Mouse (Mus musculus) left cerebral cortex, postnatal 14 days (tissue): ENCODE data around the gene Sipa1l3. TPM values are rescaled to one million over a fixed set of nuclear protein-coding genes. Genes with fewer than 3 reads are reported as not detected.

Source experiments
- DNase-seq, 2 experiments: peaks; one replicate each; pipeline ENCODE4 v3.0.0; 2021 to 2022; ENCODE audit warnings: low spot score in 2 of 2, mixed read lengths in 1 of 2
- intact Hi-C: fragments of 180-260 bp; cut with DNase I; formaldehyde crosslinking; loops from one replicate; pipeline ENCODE4 v1.15.1; 2025
- total RNA-seq, 2 experiments: library from RNA; stranded (reverse); gene quantifications; 2 replicates each; pipeline ENCODE4 v1.2.3; 2021

Gene Sipa1l3
- total RNA-seq, 2 experiments from 2014 or later: 50.1 to 54.8 TPM

DNA sequence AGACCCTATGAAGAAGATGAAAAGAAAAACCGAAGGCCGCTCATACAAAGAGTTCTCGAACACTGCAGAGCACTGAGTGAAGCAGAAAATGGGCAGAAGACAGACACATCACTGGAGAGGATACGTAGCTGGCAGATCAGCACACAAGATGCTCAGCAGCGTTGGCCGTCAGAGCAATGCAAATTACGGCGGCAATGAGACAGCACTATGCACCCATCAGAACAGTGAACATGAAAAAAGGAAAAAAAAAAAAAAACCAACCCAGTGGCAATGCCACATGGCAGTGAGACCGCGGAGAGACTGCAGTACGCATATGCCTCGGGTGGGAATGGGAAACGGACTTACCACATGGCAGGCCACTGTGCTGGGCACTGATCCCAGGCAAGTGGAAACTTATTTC, 156.9 kb downstream of the Sipa1l3 start:
- intact Hi-C loops: loop anchor here (5.0 to 10.0 kb wide), 4 partner anchors 44 to 307 kb away; partner anchors contain the start of genes Dpf1, Ggn and Spred3
- peak in 1 of 2 experiments; percentile 54 for DNase-seq

DNA sequence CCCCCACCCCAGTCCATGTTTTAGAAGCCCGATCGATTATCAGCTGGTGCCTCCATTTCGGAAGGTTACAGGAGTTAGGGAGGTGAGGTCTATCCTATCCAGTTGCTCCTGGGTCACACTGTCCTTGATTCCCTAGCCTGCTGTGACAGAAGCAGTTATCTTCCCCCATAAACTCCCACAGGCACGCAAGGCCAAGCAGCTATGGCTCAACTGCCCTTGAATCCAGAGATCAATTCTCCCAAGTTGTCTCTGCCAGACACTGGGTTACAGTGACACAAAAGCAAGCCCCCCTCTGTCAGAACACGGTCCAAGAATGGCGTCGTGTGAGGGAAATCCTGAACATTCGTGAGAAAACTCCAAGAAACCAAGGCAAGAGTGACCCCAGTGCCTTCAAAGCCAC, 163.0 kb downstream of the Sipa1l3 start:
- DNase-seq: no peak
- intact Hi-C loops: no loop called here

DNA sequence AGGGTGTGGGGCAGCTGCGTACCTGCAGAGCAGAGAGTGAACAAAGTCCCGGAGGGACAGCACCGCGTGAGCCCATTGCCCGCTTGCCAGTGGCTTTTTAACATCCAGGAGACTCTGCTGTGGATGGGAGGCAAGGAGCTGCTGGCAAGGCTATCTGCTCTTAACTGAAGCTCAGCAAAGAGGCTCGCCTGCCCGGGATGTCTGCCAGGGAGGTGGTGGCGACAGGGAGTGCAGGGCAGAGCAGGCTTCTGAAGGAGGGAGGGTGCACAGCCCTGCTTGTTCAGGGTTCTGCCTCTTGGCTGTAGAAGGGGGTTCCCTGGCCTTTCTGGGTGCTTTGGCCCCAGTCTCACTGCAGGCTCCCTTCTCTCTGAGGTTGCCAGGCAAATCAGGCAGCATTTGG, 164.3 kb downstream of the Sipa1l3 start:
- DNase-seq: peak; percentile 57 to 70
- intact Hi-C loops: no loop called here

DNA sequence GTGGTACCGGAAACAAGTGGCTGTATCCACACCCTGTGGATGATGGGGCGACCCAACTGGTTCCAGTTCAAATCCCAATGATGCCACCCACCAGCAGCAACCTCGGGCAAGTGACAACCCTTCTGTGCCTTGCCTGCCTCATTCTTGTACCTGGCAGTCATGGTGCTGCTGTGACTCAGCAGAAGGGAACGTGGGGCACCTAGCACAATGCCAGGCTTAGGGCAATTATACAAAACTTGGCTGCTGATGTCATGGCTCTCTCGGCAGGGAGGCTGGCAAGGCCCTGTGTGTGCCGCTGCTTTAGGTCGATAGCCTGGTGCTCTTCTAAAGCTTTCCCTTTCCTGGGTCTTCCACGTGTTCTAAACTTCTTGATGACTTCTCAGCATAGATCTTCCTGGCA, 166.2 kb downstream of the Sipa1l3 start:
- no peak for DNase-seq
- intact Hi-C loops: no loop called here

DNA sequence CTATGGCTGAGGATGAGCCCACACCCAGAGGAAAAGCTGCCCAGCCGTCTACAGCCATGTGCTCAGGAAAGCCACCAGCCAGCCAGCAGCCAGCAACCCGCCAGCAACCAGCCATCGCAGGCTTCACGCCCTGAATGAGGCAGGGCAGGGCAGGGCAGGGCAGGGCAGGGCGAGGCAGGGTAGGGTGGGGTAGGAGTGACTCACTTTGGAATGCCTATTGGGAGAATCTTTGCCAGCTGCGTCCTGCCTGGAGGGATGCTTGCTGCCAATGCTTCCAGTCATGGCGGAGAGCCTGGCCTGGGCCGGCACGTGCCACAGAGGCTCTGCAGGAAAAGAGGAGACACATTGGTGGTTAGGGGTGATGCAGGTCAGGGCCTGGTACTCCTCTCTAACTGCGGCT, 168.0 kb downstream of the Sipa1l3 start:
- intact Hi-C loops: no loop called here

DNA sequence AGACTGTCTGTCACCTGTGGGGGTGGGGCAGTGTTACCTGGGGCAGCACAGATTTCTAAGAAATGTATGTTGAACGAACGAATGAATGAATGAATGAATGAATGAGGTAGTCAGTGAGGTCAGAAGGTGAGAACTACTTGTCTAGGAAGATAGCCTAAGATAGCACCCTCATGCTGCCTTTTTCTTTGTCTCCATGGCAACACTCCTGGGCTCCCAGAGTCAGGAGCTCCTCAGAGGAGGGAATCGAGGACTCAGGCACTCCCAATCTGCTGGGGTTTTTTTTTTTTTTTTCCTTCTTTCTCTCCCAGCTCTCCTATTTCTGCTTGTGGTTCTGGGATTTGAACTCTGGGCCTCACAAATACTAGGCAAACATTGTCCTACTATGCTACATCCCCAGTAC, 172.2 kb downstream of the Sipa1l3 start:
- intact Hi-C loops: loop anchor here (5.0 kb wide), 1 partner anchor 39 kb away; no protein-coding TSS in a partner anchor
- DNase-seq: peak; percentile 41 to 70

More for the DNA sequence above, 168.0 kb downstream of the Sipa1l3 start:
- no peak for DNase-seq

DNA sequence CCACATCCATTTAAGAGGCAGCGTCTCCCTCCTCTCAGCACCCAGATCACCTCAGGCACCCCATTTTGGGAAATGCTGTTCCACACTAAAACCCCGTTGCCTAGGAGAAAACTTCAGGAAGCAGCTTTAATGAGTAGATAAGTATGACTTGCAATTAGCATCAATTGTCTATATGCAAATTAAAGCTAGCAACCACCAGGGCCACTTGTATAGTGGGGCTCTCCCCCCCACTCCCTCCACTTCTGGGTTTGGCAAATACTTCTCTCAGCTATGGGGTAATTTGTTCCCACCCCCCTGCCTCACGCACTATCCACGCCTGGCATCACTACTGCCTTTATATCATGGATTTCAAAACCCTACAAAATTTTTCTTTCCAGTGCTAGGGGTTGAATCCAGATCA, 172.9 kb downstream of the Sipa1l3 start:
- DNase-seq: peak; percentile 41 to 42
- intact Hi-C loops: loop anchor here (5.0 kb wide), 1 partner anchor 38 kb away; no protein-coding TSS in a partner anchor

DNA sequence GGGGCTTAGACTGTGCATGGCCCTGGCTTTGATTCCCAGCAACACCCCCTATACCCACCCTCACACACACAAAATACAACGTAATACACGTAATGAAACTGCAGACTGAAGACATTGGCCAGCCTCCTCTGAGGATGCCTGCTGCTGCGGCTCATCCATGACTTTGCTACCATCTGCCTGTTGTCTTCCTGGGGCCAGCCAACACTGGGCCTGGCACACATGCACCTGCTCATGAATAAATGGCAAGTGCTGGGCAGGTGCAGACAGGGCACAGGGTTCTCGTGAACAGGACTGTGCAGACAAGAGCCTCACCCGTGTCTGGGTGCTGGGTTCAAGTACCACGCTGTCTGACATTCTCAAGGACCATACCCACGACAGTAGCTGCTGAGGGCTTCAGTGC, 174.7 kb downstream of the Sipa1l3 start:
- intact Hi-C loops: no loop called here
- no peak for DNase-seq

DNA sequence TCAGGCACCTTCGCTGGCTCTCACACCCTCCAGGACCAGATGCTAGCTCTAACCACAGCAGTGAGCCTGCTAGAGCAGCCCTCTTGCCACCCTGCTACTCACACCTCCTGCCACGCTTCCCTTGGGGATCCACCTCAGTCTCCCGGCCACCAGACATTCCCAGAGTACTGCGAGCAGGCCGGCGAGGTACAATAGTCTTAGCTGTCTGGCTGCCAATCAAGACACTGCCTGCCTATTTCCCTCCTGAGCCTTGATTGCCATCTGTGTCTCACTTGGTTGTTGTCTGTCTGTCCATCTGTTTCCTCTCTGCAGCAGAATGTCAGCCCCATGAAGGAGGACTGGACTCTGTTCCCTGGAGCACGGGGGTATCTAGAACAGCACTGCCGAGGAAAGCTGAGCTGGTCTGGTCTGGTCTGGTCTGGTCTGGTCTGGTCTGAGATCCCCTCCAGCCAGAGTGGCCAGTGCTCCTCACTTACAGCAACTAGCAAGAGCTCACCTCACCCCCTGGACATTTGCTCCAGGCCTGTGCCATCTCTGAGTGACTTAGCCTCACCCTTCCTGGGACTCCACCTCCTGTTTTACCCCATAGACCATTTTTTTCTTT, 175.8 kb downstream of the Sipa1l3 start:
- DNase-seq: no peak
- intact Hi-C loops: no loop called here

DNA sequence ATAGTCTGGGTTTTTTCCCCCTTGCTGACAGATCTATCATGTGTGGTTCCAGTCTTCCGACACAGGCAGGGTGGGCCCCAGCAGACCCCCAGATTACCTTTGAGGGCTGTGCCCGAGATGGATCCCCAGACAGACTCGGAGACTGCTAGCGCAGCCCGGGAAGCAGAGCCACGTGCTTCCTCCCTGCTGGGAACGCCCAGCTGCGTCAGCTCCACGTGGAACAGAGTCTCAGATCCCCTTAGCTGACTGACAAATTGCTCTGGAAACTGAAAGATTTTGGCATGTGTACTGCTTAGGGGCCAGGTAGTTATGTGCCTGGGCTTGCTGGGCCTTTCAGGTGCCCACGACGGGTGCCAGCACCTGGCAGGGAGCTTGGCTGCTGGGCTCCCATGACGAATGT, 176.7 kb downstream of the Sipa1l3 start:
- intact Hi-C loops: no loop called here
- peak; percentile 53 for DNase-seq

DNA sequence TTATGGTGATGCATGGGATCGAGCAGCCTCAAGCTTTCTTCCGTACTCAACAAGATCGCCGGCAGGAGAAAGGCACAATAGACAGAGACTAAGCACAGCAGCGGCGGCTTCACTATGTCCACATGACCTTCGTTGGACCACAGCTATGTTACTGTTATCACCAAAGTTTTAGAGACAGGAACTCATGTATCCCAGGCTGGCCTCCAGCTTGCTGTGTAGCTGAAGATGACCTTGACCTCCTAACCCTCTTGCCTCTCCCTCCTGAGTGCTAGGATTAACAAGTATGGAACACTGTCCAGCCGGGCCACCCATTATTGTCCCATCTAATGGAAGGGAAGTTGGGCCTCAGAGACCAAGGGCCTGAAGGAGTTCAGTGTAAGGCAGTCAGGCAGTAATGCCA, 177.6 kb downstream of the Sipa1l3 start:
- DNase-seq: no peak
- intact Hi-C loops: no loop called here

DNA sequence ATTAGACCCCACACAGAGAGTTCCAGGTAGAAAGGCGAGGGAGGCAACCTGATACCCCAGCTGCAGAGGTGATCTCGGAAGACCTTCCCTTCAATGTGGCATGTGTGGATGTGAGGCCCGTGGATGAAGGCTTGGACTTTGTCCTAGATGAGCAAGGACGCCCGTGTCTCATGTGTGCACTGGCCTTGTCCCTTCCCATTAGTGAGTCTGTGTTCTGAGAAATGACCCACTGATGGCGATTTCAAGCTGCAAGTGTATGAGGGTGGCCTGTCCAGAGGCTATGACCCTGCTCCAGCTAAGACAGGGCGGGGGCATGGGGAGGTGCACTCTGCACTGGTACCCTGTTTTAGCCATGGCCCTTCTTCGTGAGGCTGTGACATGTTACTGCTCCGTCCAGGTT, 178.2 kb downstream of the Sipa1l3 start:
- intact Hi-C loops: no loop called here

DNA sequence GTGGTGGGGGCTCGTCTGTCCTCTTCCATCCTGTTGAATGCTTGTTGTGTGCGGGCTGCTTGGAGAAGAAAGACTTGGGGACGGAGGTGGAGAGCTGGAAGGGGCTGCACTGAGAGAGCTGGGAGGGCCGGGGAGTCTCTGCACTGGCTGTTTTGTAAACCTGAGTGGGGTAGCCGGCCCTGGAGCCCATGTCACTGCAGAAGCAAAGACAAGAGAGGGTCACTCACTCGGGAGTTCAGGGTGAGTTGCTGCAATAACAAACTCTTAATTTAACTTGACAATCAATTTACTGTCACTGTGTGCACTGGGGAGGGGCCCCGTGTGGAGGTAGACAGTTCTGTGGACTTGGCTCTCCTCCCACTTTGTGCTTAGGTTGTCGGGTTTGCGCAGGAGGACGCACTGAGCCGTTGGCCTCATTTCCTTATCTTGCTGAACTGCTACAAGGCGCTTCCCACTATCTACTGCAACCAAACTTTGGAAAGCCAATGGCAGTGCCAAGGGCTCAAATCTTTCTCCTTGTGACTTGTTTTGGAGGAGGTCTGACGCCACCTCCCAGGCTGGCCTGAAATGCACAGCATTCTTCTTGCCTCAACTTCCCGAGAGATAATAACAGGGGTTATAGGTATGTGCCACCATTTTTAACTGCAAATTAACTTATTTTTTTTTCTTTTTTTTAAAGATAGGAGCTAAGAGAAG, 179.3 kb downstream of the Sipa1l3 start:
- intact Hi-C loops: no loop called here

More for the DNA sequence above, 178.2 kb downstream of the Sipa1l3 start:
- no peak for DNase-seq

DNA sequence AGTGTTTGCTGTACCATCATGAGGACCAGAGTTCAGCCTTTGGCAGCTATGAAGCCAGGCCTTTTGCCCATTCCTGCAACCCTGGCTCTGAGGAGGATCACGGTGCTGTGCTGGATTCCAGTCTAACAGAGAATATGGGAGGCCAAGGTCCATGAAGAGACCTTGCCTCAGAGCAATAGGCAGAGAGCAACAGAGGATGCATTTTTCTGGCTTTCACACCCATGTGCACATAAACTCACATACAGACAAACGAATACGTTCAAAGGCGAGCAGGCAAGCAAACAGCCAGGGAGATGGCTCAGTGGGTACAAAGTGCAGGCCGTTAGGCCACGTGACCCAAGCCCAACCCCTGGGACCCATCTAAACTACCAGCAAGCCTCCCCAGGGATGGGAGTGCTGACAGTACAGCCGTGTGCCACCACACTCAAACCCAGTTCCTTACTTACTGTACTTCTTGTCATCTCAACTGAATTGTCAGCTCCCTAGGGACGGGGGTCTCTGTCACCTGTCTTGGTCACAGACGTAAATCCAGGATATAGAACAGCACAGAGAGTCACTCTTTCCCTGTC, 180.0 kb downstream of the Sipa1l3 start:
- no peak for DNase-seq
- intact Hi-C loops: no loop called here

More for the DNA sequence above, 179.3 kb downstream of the Sipa1l3 start:
- no peak for DNase-seq

DNA sequence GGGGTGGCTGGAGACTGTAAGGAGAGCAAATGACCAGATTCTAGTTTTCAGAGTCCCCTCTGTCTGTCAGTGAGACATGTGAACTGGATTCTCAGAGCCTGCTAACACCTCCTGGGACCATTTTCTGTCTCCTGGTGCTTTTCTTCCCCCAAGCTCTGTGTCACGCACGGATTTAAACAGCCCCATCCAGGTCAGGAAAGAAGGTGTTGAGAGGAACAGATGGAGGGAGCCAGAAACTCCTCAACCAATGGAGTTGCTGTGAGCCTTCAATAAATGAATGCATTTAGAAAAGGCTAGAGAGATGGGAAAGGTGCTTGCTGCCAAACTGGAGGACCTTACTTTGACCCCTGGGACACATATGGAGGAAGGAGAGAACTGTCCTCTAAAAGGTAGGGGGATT, 180.7 kb downstream of the Sipa1l3 start:
- intact Hi-C loops: no loop called here
- DNase-seq: no peak

DNA sequence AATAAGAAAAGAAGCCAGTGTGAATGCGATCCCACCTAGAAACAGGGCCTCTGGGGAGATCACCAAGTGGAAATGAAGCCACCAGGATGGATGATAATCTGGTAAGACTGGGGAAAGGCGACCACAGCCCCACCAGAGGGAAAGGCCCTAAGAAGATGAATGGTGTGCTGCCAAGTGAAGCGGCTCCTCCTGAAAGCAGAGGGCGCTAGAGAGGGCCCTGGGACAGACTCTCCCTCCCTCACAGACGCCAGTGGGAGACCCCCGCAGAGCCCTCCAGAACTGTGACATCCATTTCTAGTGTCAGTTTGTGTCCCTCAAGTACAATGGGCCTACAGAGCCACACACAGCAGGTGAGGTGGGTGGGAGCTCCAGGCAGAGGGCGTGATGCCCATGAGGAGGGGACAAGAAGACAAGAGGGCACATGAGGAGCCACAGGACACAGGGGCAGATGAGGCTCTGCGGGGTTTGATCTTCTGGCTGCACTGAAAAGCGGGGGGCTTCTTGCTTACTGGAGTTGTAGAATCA, 181.6 kb downstream of the Sipa1l3 start:
- intact Hi-C loops: no loop called here
- no peak for DNase-seq

DNA sequence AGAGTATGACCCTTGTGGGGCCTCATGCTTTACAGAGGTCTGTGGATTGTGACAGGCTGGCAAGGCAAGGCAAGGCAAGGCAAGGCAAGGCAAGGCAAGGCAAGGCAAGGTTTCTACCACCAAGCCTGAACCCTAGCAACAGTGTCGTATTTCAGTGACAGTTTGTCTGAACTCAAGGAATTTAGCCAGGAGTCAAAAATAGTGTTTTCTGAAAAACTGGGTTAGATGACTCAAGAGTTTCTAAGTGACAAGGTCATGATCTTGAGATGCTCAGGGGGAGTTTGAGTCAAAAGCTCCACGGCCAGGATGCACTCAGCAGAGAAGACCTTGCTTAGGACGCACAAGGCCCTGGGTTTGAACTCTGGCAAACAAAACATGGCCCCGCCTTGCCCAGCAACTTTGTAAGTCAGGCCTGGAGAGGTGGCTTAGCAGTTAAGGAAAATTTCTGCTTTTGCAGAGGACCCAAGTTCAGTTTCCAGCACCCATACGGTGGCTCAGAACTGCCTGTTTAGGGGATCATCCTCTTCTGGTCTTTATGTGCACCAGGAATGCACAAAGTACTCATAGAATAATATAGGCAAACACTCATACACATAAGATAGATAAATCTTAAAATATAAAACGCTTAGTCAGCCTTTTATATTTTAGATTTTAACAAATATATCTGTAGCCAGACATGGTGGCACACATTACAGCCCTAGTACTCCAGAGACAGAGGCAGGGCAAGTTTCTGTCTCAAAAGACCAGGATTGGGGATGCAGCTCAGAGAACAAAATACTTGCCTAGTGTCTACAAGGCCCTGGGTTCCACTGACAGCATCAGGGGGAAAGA, 182.4 kb downstream of the Sipa1l3 start:
- DNase-seq: no peak
- intact Hi-C loops: no loop called here

DNA sequence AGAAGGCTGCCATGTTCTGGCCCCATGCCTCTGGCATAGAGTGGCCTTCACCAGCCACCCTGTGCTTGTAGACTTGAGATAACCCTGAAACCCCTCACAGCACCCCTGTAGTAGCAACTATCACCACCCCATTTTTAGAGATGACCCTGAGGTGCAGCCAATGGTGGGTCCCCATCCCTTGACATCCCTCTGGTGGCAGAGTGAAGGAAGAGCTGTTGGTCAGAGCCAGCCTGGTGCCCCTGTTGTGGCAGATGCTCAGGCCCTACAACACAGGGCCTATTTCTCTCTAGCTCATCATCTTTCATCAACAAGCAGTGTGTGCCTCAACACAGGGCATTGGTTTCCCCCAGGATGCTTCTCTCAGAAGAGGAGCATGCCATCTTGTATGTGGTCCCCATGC, 183.2 kb downstream of the Sipa1l3 start:
- no peak for DNase-seq
- intact Hi-C loops: no loop called here

DNA sequence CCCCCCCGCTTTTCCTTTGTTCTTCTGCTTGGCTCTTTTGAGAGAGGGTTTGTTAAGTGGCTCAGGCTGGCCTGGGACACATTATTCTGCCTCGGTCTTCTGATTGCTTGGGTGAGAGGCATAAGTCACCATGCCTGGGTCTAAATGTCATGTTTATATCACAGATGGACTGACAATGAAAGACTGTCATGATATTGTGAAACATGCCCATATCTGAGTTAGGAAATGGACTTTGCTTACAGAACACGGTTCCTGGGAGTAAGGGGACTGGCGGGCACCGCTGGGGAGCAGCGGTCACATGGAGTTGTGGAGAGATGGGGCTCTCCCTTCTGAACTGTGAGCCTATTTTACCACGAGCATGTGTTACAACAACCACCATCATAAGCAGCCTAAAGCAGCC, 184.3 kb downstream of the Sipa1l3 start:
- intact Hi-C loops: no loop called here

DNA sequence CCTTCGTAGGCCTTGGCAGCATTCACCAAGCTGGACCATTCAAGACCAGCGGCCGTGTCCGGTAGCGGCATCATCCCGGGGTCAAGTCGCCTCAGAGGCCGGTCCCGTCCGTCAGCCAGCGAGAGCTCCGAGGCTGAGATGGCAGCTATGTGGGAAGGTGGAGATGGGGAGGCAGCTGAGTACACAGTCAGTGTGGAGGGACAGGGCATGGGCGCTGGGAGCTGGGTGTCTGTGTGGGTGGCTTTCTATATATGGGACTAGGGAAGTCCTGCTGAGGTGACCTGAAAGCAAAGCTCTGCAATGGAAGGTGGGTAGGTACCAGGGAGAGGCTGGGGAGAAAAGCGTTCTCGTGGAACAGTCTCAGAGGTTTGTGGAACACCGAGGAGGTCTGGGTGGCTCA, 189.5 kb downstream of the Sipa1l3 start:
- no peak for DNase-seq
- intact Hi-C loops: no loop called here

More for the DNA sequence above, 184.3 kb downstream of the Sipa1l3 start:
- no peak for DNase-seq
